Mouse (Mus musculus) cortical plate, adult 2 months (tissue): ENCODE results near the gene 1700088E04Rik.

Source experiments
- CTCF ChIP-seq: fragments of 200-500 bp; IDR thresholded peaks from 2 replicates; pipeline ENCODE4 v1.5.1; 2011; ENCODE audit warnings: mild to moderate bottlenecking, control low read depth, low read length; ENCODE audit not compliant: insufficient read depth; ENCODE audit errors: extremely low read depth
- POLR2A ChIP-seq: fragments of 200-500 bp; IDR thresholded peaks from 2 replicates; pipeline ENCODE4 v1.6.1; 2011; ENCODE audit warnings: mild to moderate bottlenecking, low read length, control low read depth; ENCODE audit not compliant: insufficient read depth; ENCODE audit errors: extremely low read depth

DNA sequence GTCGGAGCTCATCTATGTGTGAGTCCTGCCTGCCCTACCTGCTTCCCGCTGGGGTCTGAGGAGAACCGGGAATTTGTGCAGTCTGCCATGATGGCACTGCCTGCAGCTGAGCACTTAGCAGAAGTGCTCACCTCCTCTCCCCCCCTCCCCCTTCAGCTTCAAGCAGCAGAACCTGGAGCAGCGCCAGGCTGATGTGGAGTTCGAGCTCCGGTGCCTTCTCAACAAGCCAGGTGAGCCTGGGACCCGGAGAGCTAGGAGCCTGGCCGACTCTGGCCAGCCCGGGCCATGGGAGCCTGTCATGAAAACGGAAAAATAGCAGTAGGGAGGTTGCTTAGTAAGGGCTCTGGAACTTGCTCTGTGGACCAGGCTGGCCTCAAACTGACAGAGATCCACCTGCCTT lies 10.3 kb downstream of the 1700088E04Rik start:
- no peak for TF ChIP-seq POLR2A
- TF ChIP-seq CTCF: no peak
